Mouse (Mus musculus) hematopoietic stem cell, adult 5-6 weeks (primary cell): ENCODE results near the gene Hspbap1. TPM values are rescaled to one million over a fixed set of nuclear protein-coding genes. Genes with fewer than 3 reads are reported as not detected.

Source experiments
- ATAC-seq, 2 experiments: fragments of 125-278 bp in 1 of 2; replicated peaks in 1 of 2; 2 replicates each; pipeline ENCODE4 v1.8.0; 2016 to 2017; ENCODE audit warnings: inconsistent platforms in 2 of 2, mild to moderate bottlenecking in 2 of 2, moderate number of reproducible peaks in 2 of 2, low read depth in 1 of 2, moderate TSS enrichment in 1 of 2; ENCODE audit not compliant: low FRiP score in 2 of 2, poor library complexity in 2 of 2, severe bottlenecking in 2 of 2, insufficient read depth in 1 of 2, low TSS enrichment in 1 of 2
- total RNA-seq: library from RNA; stranded (forward); fragments of 172-1452, 232-1000 nt; gene quantifications from 2 replicates; pipeline ENCODE4 v1.2.3, GENCODE M21; 2017

Gene Hspbap1
- total RNA-seq, 1 experiment from 2014 or later, result 2.4 TPM

- no peak for ATAC-seq
Measured at GRCm38 (mm10) chr16:35782451-35783206, 12.5 kb downstream of the Hspbap1 start.

- no peak for ATAC-seq
Measured at GRCm38 (mm10) chr16:35783207-35783573, 13.0 kb downstream of the Hspbap1 start.

- ATAC-seq, result peak; percentile 76 to 83
Measured at GRCm38 (mm10) chr16:35784134-35784725, 14.1 kb downstream of the Hspbap1 start.

GRCm38 (mm10) chr16:35787163-35787562, 17.0 kb downstream of the Hspbap1 start:
- no peak for ATAC-seq

- ATAC-seq, result no peak
Measured at GRCm38 (mm10) chr16:35787568-35788189, 17.5 kb downstream of the Hspbap1 start.

- no peak for ATAC-seq
Measured at GRCm38 (mm10) chr16:35788330-35788729, 18.2 kb downstream of the Hspbap1 start.

- no peak for ATAC-seq
Measured at GRCm38 (mm10) chr16:35791962-35792521, 21.9 kb downstream of the Hspbap1 start.

- ATAC-seq, result no peak
Measured at GRCm38 (mm10) chr16:35802163-35802562, 32.0 kb downstream of the Hspbap1 start.

GRCm38 (mm10) chr16:35803723-35804122, 33.5 kb downstream of the Hspbap1 start:
- no peak for ATAC-seq

- ATAC-seq, result no peak
Measured at GRCm38 (mm10) chr16:35806973-35807662, 36.9 kb downstream of the Hspbap1 start.

- no peak for ATAC-seq
Measured at GRCm38 (mm10) chr16:35807663-35807992, 37.5 kb downstream of the Hspbap1 start.

GRCm38 (mm10) chr16:35808838-35809237, 38.7 kb downstream of the Hspbap1 start:
- ATAC-seq, result no peak

- ATAC-seq, result no peak
Measured at GRCm38 (mm10) chr16:35813119-35813518, 42.9 kb downstream of the Hspbap1 start.

GRCm38 (mm10) chr16:35817255-35818089, 47.3 kb downstream of the Hspbap1 start:
- ATAC-seq, result peak; percentile 92

GRCm38 (mm10) chr16:35829999-35830398, 59.8 kb downstream of the Hspbap1 start:
- no peak for ATAC-seq

- ATAC-seq, result no peak
Measured at GRCm38 (mm10) chr16:35832926-35833325, 62.8 kb downstream of the Hspbap1 start.

GRCm38 (mm10) chr16:35834653-35835052, 64.5 kb downstream of the Hspbap1 start:
- no peak for ATAC-seq
